Mouse (Mus musculus): Measurements from ENCODE around the gene Usp43.

DNA sequence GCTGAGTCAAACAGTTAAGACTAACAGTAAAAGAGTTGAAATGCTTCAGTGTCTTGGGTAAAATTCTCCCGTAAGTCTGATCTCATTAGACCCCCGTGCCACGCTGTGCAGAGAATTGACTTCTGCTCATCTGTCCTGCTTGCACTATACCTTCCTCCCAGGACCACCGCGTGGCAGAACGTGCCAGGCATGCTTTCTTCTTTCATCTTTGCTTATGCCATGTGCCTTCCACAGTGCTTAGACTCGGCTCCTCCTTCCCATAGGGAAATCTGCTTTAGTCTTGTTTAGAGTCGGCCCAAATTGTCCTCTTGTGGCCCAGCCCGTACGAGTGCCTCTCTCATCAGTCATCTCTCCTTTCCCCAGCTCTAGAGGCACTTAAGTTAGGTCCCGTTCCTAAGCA is 45.9 kb upstream of the Usp43 start:
- no peak for TF ChIP-seq POLR2A (IDR thresholded peaks at IDR 0.05; ENCODE audit: insufficient read depth, low read length)
- no peak for TF ChIP-seq CTCF (IDR thresholded peaks at IDR 0.05; ENCODE audit: low read depth, low read length)

Data from ES-Bruce4 (cell line).